Mouse (Mus musculus) MEL (cell line): ENCODE measurements around the gene Tnrc6c. TPM values are rescaled to one million over a fixed set of nuclear protein-coding genes. Genes with fewer than 3 reads are reported as not detected.

ENCODE experiments used
- DNase-seq: peaks from one replicate; pipeline ENCODE4 v3.0.0; 2011; ENCODE audit warnings: low read depth, low spot score
- H3K27ac ChIP-seq: 2 replicates; pipeline ENCODE4 v1.5.1; 2012; ENCODE audit warnings: low read depth, mild to moderate bottlenecking, control low read depth, low read length, moderate library complexity; ENCODE audit not compliant: control insufficient read depth
- H3K27me3 ChIP-seq, 2 experiments: fragments of 150-350 bp in 1 of 2; sonication (generic) in 1 of 2; 2 replicates each; pipeline ENCODE4 v1.6.1; 2012; ENCODE audit warnings: low read length in 2 of 2, mild to moderate bottlenecking in 2 of 2, improper control_type of control experiment in 1 of 2, moderate library complexity in 1 of 2; ENCODE audit not compliant: insufficient read depth in 2 of 2, control insufficient read depth in 1 of 2
- H3K36me3 ChIP-seq, 2 experiments: 2 replicates each; pipeline ENCODE4 v1.6.1; 2012 to 2014; ENCODE audit warnings: low read length in 2 of 2, improper control_type of control experiment in 1 of 2, inconsistent platforms in 1 of 2, mild to moderate bottlenecking in 1 of 2; ENCODE audit not compliant: insufficient read depth in 2 of 2, control insufficient read depth in 1 of 2
- H3K4me1 ChIP-seq, 2 experiments: fragments of 150-350 bp in 1 of 2; sonication (generic) in 1 of 2; 2 replicates each; pipeline ENCODE4 v1.6.1; 2012; ENCODE audit warnings: low read length in 2 of 2, improper control_type of control experiment in 1 of 2, mild to moderate bottlenecking in 1 of 2; ENCODE audit not compliant: insufficient read depth in 2 of 2, control insufficient read depth in 1 of 2
- H3K4me3 ChIP-seq, 2 experiments: fragments of 150-350 bp in 1 of 2; sonication (generic) in 1 of 2; 2 replicates each; pipeline ENCODE4 v1.5.1; 2012; ENCODE audit warnings: low read depth in 2 of 2, low read length in 2 of 2, mild to moderate bottlenecking in 2 of 2, moderate library complexity in 2 of 2, control low read depth in 1 of 2, improper control_type of control experiment in 1 of 2; ENCODE audit not compliant: control insufficient read depth in 1 of 2, insufficient read depth in 1 of 2
- H3K79me2 ChIP-seq: 2 replicates; pipeline ENCODE4 v1.6.1; 2012; ENCODE audit warnings: mild to moderate bottlenecking, low read length, moderate library complexity; ENCODE audit not compliant: control insufficient read depth, poor library complexity, insufficient read depth
- H3K9ac ChIP-seq: 2 replicates; pipeline ENCODE4 v1.6.1; 2012; ENCODE audit warnings: low read depth, mild to moderate bottlenecking, control low read depth, low read length, moderate library complexity; ENCODE audit not compliant: control insufficient read depth, poor library complexity, severe bottlenecking
- H3K9me3 ChIP-seq: fragments of 150-350 bp; sonication (generic); replicated peaks from 2 replicates; pipeline ENCODE4 v1.6.1; 2012; ENCODE audit warnings: mild to moderate bottlenecking, low read length, improper control_type of control experiment, moderate library complexity; ENCODE audit not compliant: insufficient read depth
- CHD1 ChIP-seq: IDR thresholded peaks from 2 replicates; pipeline ENCODE4 v1.6.1; 2012; ENCODE audit warnings: low read depth, mild to moderate bottlenecking, inconsistent platforms, low read length, improper control_type of control experiment
- ELF1 ChIP-seq: IDR thresholded peaks from 2 replicates; pipeline ENCODE4 v1.6.1; 2014; ENCODE audit warnings: low read depth, mild to moderate bottlenecking, inconsistent platforms, low read length, improper control_type of control experiment, moderate library complexity
- EP300 ChIP-seq, 2 experiments: IDR thresholded peaks; 2 replicates each; pipeline ENCODE4 v1.6.1; 2011; ENCODE audit warnings: improper control_type of control experiment in 2 of 2, low read length in 2 of 2, low read depth in 1 of 2, mild to moderate bottlenecking in 1 of 2
- ETS1 ChIP-seq: IDR thresholded peaks from 2 replicates; pipeline ENCODE4 v1.6.1; 2012; ENCODE audit warnings: low read depth, mild to moderate bottlenecking, inconsistent platforms, low read length, improper control_type of control experiment, moderate library complexity
- JUND ChIP-seq: IDR thresholded peaks from 2 replicates; pipeline ENCODE4 v1.6.1; 2011; ENCODE audit warnings: low read depth, mild to moderate bottlenecking, improper control_type of control experiment, low read length
- MAFK ChIP-seq: IDR thresholded peaks from 2 replicates; pipeline ENCODE4 v1.6.1; 2011; ENCODE audit warnings: low read depth, mild to moderate bottlenecking, low read length, improper control_type of control experiment, borderline replicate concordance
- MAX ChIP-seq: IDR thresholded peaks from 2 replicates; pipeline ENCODE4 v1.6.1; 2011; ENCODE audit warnings: low read length, improper control_type of control experiment
- MAZ ChIP-seq: IDR thresholded peaks from 2 replicates; pipeline ENCODE4 v1.6.1; 2012; ENCODE audit warnings: low read depth, mild to moderate bottlenecking, inconsistent platforms, low read length, improper control_type of control experiment
- MYB ChIP-seq: IDR thresholded peaks from 2 replicates; pipeline ENCODE4 v1.6.1; 2011; ENCODE audit warnings: mild to moderate bottlenecking, low read depth, low read length, improper control_type of control experiment
- MYC ChIP-seq: IDR thresholded peaks from 2 replicates; pipeline ENCODE4 v1.6.1; 2011; ENCODE audit warnings: low read depth, mild to moderate bottlenecking, low read length, improper control_type of control experiment, moderate library complexity
- NRF1 ChIP-seq: IDR thresholded peaks from 2 replicates; pipeline ENCODE4 v1.6.1; 2014; ENCODE audit warnings: low read depth, mild to moderate bottlenecking, inconsistent platforms, low read length, improper control_type of control experiment, moderate library complexity; ENCODE audit not compliant: poor library complexity, insufficient read depth, severe bottlenecking
- POLR2A ChIP-seq, 2 experiments: IDR thresholded peaks; 2 replicates each; pipeline ENCODE4 v1.6.1; 2011 to 2012; ENCODE audit warnings: low read length in 2 of 2, mild to moderate bottlenecking in 2 of 2, control low read depth in 1 of 2, improper control_type of control experiment in 1 of 2, low read depth in 1 of 2, moderate library complexity in 1 of 2; ENCODE audit not compliant: control insufficient read depth in 1 of 2, insufficient read depth in 1 of 2, poor library complexity in 1 of 2
- POLR2AphosphoS2 ChIP-seq: IDR thresholded peaks from 2 replicates; pipeline ENCODE4 v1.6.1; 2011; ENCODE audit warnings: low read length, improper control_type of control experiment
- POLR2AphosphoS5 ChIP-seq: IDR thresholded peaks from 2 replicates; pipeline ENCODE4 v1.6.1; 2012; ENCODE audit warnings: low read depth, borderline replicate concordance, mild to moderate bottlenecking, inconsistent platforms, low read length, moderate library complexity, mixed read lengths
- RAD21 ChIP-seq: IDR thresholded peaks from 2 replicates; pipeline ENCODE4 v1.6.1; 2011; ENCODE audit warnings: mild to moderate bottlenecking, low read depth, low read length, improper control_type of control experiment
- SIN3A ChIP-seq: IDR thresholded peaks from 2 replicates; pipeline ENCODE4 v1.6.1; 2012; ENCODE audit warnings: low read length, improper control_type of control experiment, inconsistent platforms
- SMC3 ChIP-seq: IDR thresholded peaks from 2 replicates; pipeline ENCODE4 v1.6.1; 2011; ENCODE audit warnings: low read depth, low read length, improper control_type of control experiment
- TAL1 ChIP-seq: IDR thresholded peaks from 2 replicates; pipeline ENCODE4 v1.6.1; 2012; ENCODE audit warnings: mild to moderate bottlenecking, inconsistent platforms, low read length, moderate library complexity, mixed read lengths
- TBP ChIP-seq: IDR thresholded peaks from 2 replicates; pipeline ENCODE4 v1.8.0; 2011; ENCODE audit warnings: low read depth, low read length, improper control_type of control experiment
- TCF12 ChIP-seq: IDR thresholded peaks from 2 replicates; pipeline ENCODE4 v1.6.1; 2014; ENCODE audit warnings: low read depth, mild to moderate bottlenecking, inconsistent platforms, low read length, improper control_type of control experiment, moderate library complexity
- USF2 ChIP-seq, 2 experiments: IDR thresholded peaks; 2 replicates each; pipeline ENCODE4 v1.6.1; 2011 to 2012; ENCODE audit warnings: improper control_type of control experiment in 2 of 2, low read length in 2 of 2, borderline replicate concordance in 1 of 2, inconsistent platforms in 1 of 2, low read depth in 1 of 2, mild to moderate bottlenecking in 1 of 2; ENCODE audit not compliant: insufficient read depth in 1 of 2
- ZC3H11A ChIP-seq: IDR thresholded peaks from 2 replicates; pipeline ENCODE4 v1.6.1; 2012; ENCODE audit warnings: low read depth, mild to moderate bottlenecking, inconsistent platforms, low read length, improper control_type of control experiment
- ZKSCAN1 ChIP-seq: IDR thresholded peaks from 2 replicates; pipeline ENCODE4 v1.6.1; 2012; ENCODE audit warnings: low read depth, mild to moderate bottlenecking, inconsistent platforms, low read length, improper control_type of control experiment, moderate library complexity
- polyA plus RNA-seq, 2 experiments: library from polyadenylated mRNA; stranded (reverse) in 1 of 2; unstranded in 1 of 2; fragments of >175 nt in 1 of 2; fragments of >200 nt in 1 of 2; gene quantifications; 2 replicates each; pipeline versions ENCODE4 v1.2.1 to v1.2.4; 2012; ENCODE audit warnings: low replicate concordance in 2 of 2, low read depth in 1 of 2; ENCODE audit not compliant: insufficient read length in 2 of 2, insufficient read depth in 1 of 2, missing spikeins in 1 of 2
- total RNA-seq: library from RNA; depleted of rRNA; stranded (reverse); fragments of 300-350 nt; gene quantifications from 2 replicates; pipeline ENCODE4 v1.2.3, GENCODE M21; 2012

Gene Tnrc6c
- total and polyA plus RNA-seq, 3 experiments: 16.0 to 19.1 TPM; not detected in 1

DNA sequence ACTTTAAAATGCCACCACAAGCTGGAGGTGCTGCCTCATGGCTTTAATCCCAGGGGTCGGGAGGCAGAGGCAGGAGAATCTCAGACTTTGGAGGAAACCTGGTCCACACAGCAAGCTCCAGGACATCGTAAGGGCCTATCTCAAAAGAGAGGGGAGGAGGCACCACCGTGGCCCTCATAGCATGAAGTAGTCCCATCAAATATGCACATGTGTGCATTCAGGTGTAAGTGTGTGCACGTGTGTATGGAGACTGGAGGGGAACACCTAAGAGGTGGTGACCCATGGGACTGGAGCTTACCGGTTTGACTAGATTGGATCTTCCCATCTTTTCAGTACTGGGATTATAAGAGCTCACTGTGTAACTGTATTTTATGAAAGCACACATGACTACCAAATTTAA lies 74.2 kb downstream of the Tnrc6c start:
- H3K9me3 ChIP-seq: no peaks in the 10 kb centered on the region
- no peaks in the 10 kb centered on the region for H3K27me3 ChIP-seq
- H3K27ac ChIP-seq: no peak overlapping the region
- H3K4me3 ChIP-seq: no peak overlapping the region
- DNase-seq: no peak
- TF ChIP-seq MAX: no peak
- TF ChIP-seq MAFK: no peak
- TF ChIP-seq TAL1: no peak
- no peak for TF ChIP-seq TCF12
- no peak for TF ChIP-seq USF2 (IDR thresholded peaks at IDR 0.05; ENCODE audit: borderline replicate concordance in 1 of 2, insufficient read depth in 1 of 2, low read depth in 1 of 2, low read length in 2 of 2)
- no peak for TF ChIP-seq MAZ
- no peak for TF ChIP-seq RAD21
- TF ChIP-seq ELF1: no peak
- no peak for TF ChIP-seq TBP
- TF ChIP-seq EP300 (IDR thresholded peaks at IDR 0.05; ENCODE audit: low read depth in 1 of 2, low read length in 2 of 2): no peak
- H3K36me3 ChIP-seq: peaks cover 0 to 12% of the 10 kb centered on the region in 2 experiments; a peak in 2 of 4 replicates
- H3K9ac ChIP-seq: no peak overlapping the region
- H3K79me2 ChIP-seq: no peaks in the 10 kb centered on the region
- H3K4me1 ChIP-seq: peaks cover 5 to 13% of the 10 kb centered on the region in 2 experiments

GRCm38 (mm10) chr11:117728841-117729240 lies 74.8 kb downstream of the Tnrc6c start:
- Histone ChIP-seq H3K36me3 (peaks cover 0 to 7% of the 10 kb centered on the region in 2 experiments; a peak in 2 of 4 replicates), H3K27ac (no peak overlapping the region), H3K27me3 (no peaks in the 10 kb centered on the region)
- no peak for TF ChIP-seq NRF1
- no peak for TF ChIP-seq POLR2A (IDR thresholded peaks at IDR 0.05; ENCODE audit: control insufficient read depth in 1 of 2, insufficient read depth in 1 of 2, low read depth in 1 of 2, low read length in 2 of 2, poor library complexity in 1 of 2)
- TF ChIP-seq MYB: no peak
- TF ChIP-seq JUND: no peak
- TF ChIP-seq ZC3H11A: no peak
- TF ChIP-seq SIN3A: no peak
- TF ChIP-seq MAX: no peak
- TF ChIP-seq CHD1: no peak
- no peak for TF ChIP-seq ZKSCAN1
- no peak for TF ChIP-seq ETS1
- no peak for TF ChIP-seq EP300 (IDR thresholded peaks at IDR 0.05; ENCODE audit: low read depth in 1 of 2, low read length in 2 of 2)
- TF ChIP-seq MYC: no peak
- no peak for TF ChIP-seq TAL1
- no peak for TF ChIP-seq MAZ
- TF ChIP-seq SMC3: no peak
- no peak for TF ChIP-seq POLR2AphosphoS5
- TF ChIP-seq POLR2AphosphoS2: no peak
- TF ChIP-seq, all 39 proteins: peak for 0
- no peak for DNase-seq
- Histone ChIP-seq H3K9ac (no peak overlapping the region), H3K9me3 (no peaks in the 10 kb centered on the region), H3K79me2 (no peaks in the 10 kb centered on the region), H3K4me1 (peaks cover 5 to 8% of the 10 kb centered on the region in 2 experiments), H3K4me3 (no peak overlapping the region)
